Mouse (Mus musculus): Measurements from ENCODE around the gene Plau.

The Plau gene

DNA sequence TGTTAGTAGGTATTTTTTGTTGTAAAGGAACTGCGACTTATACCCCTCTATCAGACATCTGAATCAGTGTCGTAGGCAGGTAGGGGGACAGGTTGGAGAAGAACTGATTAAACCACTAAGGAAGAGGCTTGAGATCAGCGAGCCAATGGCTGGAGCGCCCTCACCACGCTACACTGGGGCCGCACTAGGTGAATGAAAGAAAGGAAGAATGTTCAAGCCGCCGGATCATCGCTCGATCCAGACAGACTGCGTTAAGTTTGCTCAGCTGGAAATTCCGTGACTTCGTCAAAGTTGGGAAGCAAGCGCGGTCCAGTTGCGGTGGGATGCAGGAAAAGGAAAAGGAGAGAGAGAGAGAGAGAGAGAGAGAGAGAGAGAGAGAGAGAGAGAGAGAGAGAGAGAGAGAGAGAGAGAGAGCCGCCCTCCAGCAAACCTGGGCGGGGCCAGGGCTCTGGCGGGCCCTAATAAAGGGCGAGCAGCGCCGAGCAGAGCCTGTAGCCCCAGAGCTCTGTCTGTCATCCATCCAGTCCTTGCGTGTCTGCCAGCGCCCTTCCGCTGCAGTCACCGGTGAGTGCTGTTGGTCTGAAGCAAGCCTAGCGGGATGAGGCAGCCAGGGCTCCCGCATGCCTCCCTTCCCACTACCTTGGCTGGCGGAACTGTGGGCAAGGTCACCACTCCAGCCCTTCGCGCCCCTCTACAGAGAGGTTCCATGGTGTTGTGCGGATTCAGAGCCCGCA, at the start of gene Plau:
Gene Plau, plus strand, starts transcription at position 490 of the 734 bp plus-strand sequence.
- peak; percentile 86 for DNase-seq (ENCODE audit: low read depth)

DNA sequence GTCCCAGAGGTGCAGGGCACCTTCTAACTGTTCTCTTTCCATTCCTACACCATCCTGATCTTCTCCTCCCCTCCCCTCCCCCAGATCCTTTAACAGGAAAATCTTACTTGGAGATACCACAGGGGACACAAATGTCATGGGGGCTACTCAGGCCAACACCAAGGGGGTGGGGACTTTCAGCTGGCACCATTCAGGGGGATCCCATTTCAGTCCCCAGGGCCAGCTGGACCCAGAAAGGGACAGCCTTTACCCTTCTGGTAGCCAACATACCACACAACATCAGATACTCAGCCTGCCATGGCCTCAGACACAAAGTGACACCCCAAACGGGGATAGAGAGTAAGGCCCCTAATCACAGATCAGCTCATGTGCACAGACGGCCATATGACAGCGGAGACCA, 48.3 kb upstream of the Plau start:
- no peak for DNase-seq (ENCODE audit: low read depth)

DNA sequence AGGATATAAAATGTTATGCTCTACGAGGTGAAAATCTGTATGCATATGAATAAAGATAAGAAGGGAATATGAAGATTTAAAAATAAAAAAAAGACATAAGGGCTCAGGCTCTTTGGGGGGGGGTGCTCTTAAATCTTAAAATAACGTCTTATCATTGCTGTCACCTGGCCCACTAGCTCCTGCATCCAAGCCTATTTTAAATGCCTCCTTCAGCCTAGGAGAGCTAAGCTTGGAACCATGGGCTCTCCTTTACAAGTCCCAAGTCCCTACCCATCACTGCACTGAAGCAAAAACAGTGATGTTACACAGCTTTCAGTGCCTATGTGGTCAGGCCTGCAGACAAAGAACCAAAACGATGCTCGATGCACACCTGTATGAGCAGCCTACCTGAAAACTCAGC, 46.9 kb upstream of the Plau start:
- DNase-seq (ENCODE audit: low read depth) = no peak

- DNase-seq (ENCODE audit: low read depth) = no peak
Measured at GRCm38 (mm10) chr14:20790445-20790844, 46.0 kb upstream of the Plau start.

DNA sequence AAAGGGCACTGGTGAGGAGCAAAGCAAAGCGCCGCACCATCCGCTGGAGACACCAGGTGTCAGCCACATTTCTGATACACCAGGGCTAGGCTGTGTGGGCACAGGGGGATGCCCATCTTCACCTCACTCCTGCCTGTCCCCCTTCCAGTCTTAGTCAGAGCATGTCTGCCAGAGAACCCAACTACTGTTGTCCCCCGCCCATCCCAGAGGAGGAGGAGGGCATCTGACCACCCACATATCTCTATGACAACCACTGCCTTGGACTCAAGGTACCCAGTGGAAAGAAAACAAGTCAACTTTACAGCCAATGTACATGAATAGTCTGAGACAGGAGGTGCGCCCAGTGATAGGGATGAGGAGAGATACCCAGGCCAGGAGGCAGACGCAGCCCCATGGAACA, 45.5 kb upstream of the Plau start:
- no peak for DNase-seq (ENCODE audit: low read depth)

- DNase-seq (ENCODE audit: low read depth) = no peak
Measured at GRCm38 (mm10) chr14:20791511-20792242, 44.8 kb upstream of the Plau start.

DNA sequence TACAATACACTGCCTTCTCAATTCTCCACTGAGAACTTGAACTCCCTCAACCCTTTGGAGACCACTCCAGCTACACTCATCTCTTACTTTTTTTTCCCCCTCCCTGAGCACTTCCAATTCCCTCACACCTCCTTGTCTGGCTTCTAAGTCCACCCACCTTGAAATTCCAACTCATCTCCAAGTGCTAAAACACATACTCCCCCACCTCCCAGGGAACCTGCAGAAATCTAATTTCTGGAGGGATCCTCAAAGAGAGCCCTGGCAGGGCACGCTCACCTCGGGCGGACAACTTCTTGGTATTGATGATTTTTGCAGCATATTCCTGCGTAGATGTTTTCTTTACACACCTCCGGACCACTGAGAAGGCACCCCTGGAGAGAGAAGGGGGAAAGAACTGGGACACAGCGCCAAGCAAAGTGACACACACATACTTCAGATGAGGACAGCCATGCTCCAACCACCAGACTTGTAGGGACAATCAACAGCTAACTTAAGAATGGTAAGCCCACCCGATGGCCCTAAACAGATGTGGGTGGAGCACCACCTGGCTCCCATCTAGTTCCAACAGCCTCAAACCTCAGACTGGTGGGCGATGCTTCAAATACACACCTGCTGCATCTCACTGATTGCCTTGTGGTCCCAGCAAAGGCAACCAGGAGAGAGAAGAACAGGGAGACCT, 44.1 kb upstream of the Plau start:
- DNase-seq (ENCODE audit: low read depth) = no peak

- peak; percentile 50 for DNase-seq (ENCODE audit: low read depth)
Measured at GRCm38 (mm10) chr14:20792922-20793757, 43.3 kb upstream of the Plau start.

DNA sequence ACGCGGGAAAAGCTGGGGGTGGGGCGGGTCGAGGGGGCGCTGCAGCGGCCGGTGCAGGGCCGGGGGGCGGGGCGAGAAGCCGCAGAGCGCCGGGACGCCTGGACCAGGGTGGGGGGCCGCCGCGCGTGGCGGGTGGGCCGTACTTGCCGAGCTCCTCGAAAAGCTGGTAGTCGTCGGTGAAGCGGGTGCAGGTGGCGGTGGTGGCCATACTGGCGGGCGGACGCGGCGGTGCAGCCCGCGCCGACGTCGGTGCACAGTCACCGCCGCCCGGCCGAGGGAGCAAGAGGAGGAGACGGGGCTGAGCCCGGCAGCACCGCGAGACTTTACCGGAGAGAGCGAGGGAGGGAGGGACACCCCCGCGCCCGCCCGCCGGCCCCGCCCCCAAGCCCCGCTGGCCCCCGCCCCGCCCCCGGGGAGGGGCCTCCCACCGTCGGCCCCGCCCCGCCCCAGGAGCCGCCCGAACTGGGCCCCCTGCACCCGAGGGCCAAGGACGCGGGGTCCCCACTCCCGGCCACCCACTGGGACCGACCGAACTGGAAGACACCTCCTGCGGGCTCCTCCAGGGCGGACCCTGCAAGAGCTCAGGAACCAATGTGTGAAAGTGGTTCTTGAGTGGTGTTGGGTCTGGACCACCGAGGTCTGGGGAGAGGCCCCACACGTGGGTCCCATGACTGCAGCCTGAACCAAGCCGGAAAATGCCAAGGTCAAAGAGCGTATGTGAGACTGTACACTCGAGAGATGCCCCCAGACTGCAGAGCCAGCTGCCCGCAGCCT, 42.5 kb upstream of the Plau start, which contains the start of gene Camk2g:
Gene Camk2g, minus strand, starts transcription at position 331 of the 774 bp plus-strand sequence.
- peak; percentile 89 for DNase-seq (ENCODE audit: low read depth)

DNA sequence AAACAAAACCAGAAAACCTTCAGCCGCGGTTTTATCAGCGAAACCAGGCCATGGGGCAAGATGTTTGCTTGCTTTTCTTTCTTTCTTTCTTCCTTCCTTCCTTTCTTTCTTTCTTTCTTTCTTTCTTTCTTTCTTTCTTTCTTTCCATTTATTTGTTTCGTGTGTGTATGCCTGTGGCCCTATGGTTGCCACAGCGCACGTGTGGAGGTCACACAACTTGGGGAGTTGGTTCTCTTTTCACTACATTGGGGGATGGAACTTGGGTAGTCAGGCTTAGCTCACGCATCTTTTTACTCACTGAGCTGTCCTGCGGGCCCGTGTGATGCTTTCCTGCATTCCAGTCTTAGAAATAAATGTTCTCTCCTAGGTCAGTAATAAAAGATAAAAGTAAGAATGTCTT, 41.9 kb upstream of the Plau start:
- DNase-seq (ENCODE audit: low read depth) = peak; percentile 34

- DNase-seq (ENCODE audit: low read depth) = peak; percentile 49
Measured at GRCm38 (mm10) chr14:20795423-20796152, 40.9 kb upstream of the Plau start.

GRCm38 (mm10) chr14:20796170-20796569, 40.3 kb upstream of the Plau start:
- DNase-seq (ENCODE audit: low read depth) = no peak

DNA sequence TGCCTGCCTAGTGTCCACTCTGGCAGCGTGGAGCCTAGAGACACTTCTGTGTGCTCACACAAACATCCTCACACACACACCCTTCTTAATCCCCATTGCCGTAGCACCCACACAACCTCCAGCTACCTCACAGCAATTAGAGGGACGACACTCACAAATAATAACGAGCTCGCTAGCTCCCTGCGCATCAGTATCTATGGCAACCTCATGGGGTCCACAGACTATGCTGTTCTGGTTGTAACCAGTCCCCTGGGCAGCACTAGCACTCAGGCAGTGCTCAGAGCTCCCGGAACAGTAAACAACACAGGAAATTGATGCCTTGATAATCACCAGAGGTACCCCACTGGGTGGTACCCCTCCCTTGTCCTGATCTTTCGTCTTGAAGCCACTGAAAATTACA, 39.8 kb upstream of the Plau start:
- no peak for DNase-seq (ENCODE audit: low read depth)

DNA sequence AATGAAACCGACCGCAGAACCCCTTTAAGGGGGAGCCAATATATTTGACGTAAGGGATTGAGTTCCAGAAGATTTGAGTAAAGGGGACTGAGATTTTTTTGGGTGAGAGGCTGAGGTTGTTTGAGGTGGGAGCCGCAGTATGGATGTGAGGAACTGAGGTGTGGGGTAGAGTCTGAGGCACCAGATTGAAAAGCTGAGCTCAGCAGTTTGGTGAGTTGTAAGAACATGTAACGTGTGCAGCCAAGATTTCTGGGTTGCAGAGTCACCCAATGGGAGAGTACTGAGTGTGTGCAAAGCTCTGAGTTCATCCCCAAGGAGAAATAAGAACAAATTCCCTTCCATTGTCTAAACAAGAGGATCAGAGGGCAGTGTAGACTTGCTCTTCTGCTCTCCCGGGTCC, 38.2 kb upstream of the Plau start:
- DNase-seq (ENCODE audit: low read depth) = no peak

DNA sequence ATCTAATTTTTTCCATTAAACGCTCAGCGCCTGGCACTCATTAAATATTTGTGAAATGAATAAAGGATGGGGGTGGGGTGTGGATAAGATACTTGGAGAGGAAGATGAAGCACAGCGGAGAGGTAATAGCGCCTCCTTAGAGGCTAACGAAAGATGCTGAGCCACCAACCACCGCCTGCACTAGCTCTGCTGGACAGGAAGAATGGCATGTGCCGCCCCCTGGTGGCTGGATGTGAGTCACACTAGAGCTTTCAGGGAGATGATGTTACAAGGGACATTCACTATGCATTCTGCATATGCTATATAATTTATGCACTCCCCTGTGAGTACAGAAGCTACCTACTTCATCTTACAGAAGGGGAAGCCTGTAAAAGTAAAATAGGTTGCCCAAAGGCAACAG, 37.7 kb upstream of the Plau start:
- DNase-seq (ENCODE audit: low read depth) = peak; percentile 79

DNA sequence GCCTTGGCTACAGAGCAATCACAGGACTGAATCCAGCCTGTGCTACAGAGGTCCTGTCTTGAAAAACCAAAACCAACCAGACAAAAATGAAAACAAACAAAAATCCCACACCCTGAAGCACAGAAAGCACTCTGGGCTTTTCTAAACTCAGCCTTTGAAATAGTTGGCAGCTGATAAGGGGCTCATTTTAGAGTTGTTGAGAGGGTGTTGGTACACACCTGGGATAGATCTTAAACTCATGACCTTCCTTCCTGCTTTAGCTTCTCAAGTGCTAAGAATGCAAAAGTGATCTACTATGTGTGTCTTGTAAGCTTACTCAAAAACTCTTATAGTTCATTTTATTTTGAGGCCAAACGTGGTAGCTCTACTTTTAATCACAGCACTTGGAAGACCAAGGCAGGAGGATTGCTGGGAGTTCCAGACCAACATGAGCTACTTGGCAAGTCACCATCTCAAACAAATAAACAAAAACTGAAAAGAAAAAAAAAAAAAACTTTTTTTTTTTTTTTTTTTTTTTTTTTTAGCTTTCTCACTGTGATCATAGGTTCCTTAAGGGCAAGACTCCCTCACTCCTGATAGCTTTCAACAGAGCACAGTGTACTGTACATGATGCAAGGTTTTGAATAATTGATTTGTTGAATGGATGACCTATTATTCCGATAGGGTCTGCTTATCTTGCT, 33.4 kb upstream of the Plau start:
- no peak for DNase-seq (ENCODE audit: low read depth)

GRCm38 (mm10) chr14:20803606-20803938, 32.9 kb upstream of the Plau start:
- DNase-seq (ENCODE audit: low read depth) = peak; percentile 91

- no peak for DNase-seq (ENCODE audit: low read depth)
Measured at GRCm38 (mm10) chr14:20804481-20804880, 32.0 kb upstream of the Plau start.

GRCm38 (mm10) chr14:20804964-20805672, 31.3 kb upstream of the Plau start:
- peak; percentile 98 for DNase-seq (ENCODE audit: low read depth)
